Mouse (Mus musculus) embryonic facial prominence, embryonic 15.5 days (tissue): Measurements from ENCODE around the gene Cfap20. TPM values are rescaled to one million over a fixed set of nuclear protein-coding genes. Genes with fewer than 3 reads are reported as not detected.

Experiments
- ATAC-seq: fragments of 200-750 bp; cut with Nextera tagmentation; 2 replicates; pipeline ENCODE4 v1.8.0; 2017; ENCODE audit warnings: low read depth, moderate TSS enrichment; ENCODE audit not compliant: insufficient number of reproducible peaks, low FRiP score, low TSS enrichment
- H3K27ac ChIP-seq: fragments of 300-500 bp; sonication (generic); replicated peaks from 2 replicates; pipeline ENCODE4 v1.5.1; 2015; ENCODE audit warnings: mild to moderate bottlenecking, inconsistent platforms
- H3K27me3 ChIP-seq: fragments of 300-500 bp; sonication (generic); 2 replicates; pipeline ENCODE4 v1.6.1; 2015; ENCODE audit warnings: inconsistent platforms
- H3K36me3 ChIP-seq: fragments of 300-500 bp; sonication (generic); 2 replicates; pipeline ENCODE4 v1.6.1; 2015; ENCODE audit warnings: mild to moderate bottlenecking, inconsistent platforms
- H3K4me1 ChIP-seq: fragments of 300-500 bp; sonication (generic); 2 replicates; pipeline ENCODE4 v1.6.1; 2015; ENCODE audit warnings: inconsistent platforms
- H3K4me2 ChIP-seq: fragments of 300-500 bp; sonication (generic); replicated peaks from 2 replicates; pipeline ENCODE4 v1.6.1; 2015; ENCODE audit warnings: mild to moderate bottlenecking, inconsistent platforms
- H3K4me3 ChIP-seq: fragments of 300-500 bp; sonication (generic); replicated peaks from 2 replicates; pipeline ENCODE4 v1.5.1; 2015; ENCODE audit warnings: mild to moderate bottlenecking, inconsistent platforms
- H3K9ac ChIP-seq: fragments of 300-500 bp; sonication (generic); 2 replicates; pipeline ENCODE4 v1.6.1; 2015; ENCODE audit warnings: inconsistent platforms
- H3K9me3 ChIP-seq: fragments of 300-500 bp; sonication (generic); replicated peaks from 2 replicates; pipeline ENCODE4 v1.6.1; 2016; ENCODE audit warnings: inconsistent platforms
- WGBS: fragments of 180-500 bp; shearing (Covaris S2); methylation state at CpG from one replicate; pipeline ENCODE4 v1.1.7; 2015; 5-methylcytosine and 5-hydroxymethylcytosine counted together
- polyA plus RNA-seq: library from polyadenylated mRNA; unstranded; fragments of >200 nt; fragmentation: Nextera tagmentation; extraction: Ambion mirVana; gene quantifications from 2 replicates; pipeline ENCODE4 v1.2.1, GENCODE M21; 2015

Cfap20 gene
- polyA plus RNA-seq, 1 experiment from 2014 or later, result 155 TPM

DNA sequence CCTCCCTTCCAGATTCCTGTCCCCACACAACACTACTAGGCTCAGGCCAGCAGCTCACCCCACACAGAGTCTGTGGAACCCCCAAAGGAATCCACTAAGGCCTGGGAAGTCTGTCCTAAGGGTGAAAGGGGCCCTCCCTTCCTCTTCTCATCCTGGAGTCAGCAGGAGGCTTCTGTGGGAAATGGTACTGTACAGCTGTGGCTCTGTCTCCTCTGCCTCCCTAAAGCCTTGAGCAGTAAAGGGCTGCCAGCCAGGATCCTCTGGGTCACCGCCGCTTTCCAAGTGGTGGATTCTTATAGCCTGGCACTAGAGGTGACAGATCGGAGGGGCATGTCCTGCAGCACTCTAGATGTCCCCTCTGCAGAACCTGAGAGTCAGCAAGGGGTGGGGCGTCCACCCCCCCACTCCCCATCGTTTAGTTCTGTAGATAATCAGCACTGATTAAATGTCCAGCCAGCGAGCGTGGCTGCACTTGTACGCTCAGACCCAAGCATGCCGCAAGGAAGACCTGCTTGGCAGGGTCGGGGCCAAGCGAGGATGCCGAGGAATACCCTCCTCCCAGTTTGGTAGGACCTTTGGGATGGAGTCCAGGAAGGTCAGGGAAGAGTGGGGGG, 61.2 kb downstream of the Cfap20 start:
- 64% methylated on average over 12 of the region's 12 CpGs for WGBS
- Histone ChIP-seq H3K27ac (no peak overlapping the region), H3K4me3 (no peak overlapping the region), H3K9me3 (no peaks in the 10 kb centered on the region), H3K4me2 (no peak overlapping the region), H3K9ac (no peak overlapping the region), H3K27me3 (no peaks in the 10 kb centered on the region), H3K4me1 (peaks cover 31% of the 10 kb centered on the region; the same call in 1 of the 2 replicates), H3K36me3 (no peaks in the 10 kb centered on the region)
- no peak for ATAC-seq

Other genes starting within 250 kb of the Cfap20 start
- 17.6 and 17.9 TPM in 2 replicates for gene Kifc3, start 232.1 kb downstream of the Cfap20 start, polyA plus RNA-seq
- 0.80 and 0.94 TPM in 2 replicates for gene Cngb1, start 128.3 kb downstream of the Cfap20 start, polyA plus RNA-seq
- 0.39 and 0.51 TPM in 2 replicates for gene Tepp, start 124.3 kb downstream of the Cfap20 start, polyA plus RNA-seq
- gene Zfp319, start 102.9 kb downstream of the Cfap20 start, polyA plus RNA-seq, result 9.1 and 10.2 TPM in 2 replicates
- 45.3 and 46.3 TPM in 2 replicates for gene Usb1, start 102.6 kb downstream of the Cfap20 start, polyA plus RNA-seq
- gene Mmp15, start 82.6 kb downstream of the Cfap20 start, polyA plus RNA-seq, result 12.6 and 13.0 TPM in 2 replicates
- gene Csnk2a2, start 55.2 kb upstream of the Cfap20 start, polyA plus RNA-seq, result 11.2 and 14.6 TPM in 2 replicates
- gene Ccdc113, start 99.2 kb upstream of the Cfap20 start, polyA plus RNA-seq, result 7.5 and 12.8 TPM in 2 replicates
- not detected in 2 replicates for gene Prss54, start 141.5 kb upstream of the Cfap20 start, polyA plus RNA-seq
- gene Gins3, start 198.6 kb upstream of the Cfap20 start, polyA plus RNA-seq, result 17.3 and 18.9 TPM in 2 replicates
- 27.5 and 28.7 TPM in 2 replicates for gene Ndrg4, start 242.1 kb upstream of the Cfap20 start, polyA plus RNA-seq